Mouse (Mus musculus) bone marrow macrophage, adult 2 months (primary cell): Measurements from ENCODE around the gene Spocd1. TPM values are rescaled to one million over a fixed set of nuclear protein-coding genes. Genes with fewer than 3 reads are reported as not detected.
A peak's percentile ranks its signal among the peaks of the same experiment; 100 is the strongest.

Experiments
- H3K27ac ChIP-seq: 2 replicates; pipeline ENCODE4 v1.5.1; 2012; ENCODE audit warnings: low read depth, low read length; ENCODE audit not compliant: insufficient read depth
- H3K4me1 ChIP-seq: 2 replicates; pipeline ENCODE4 v1.6.1; 2012; ENCODE audit warnings: low read length; ENCODE audit not compliant: control insufficient read depth, insufficient read depth
- H3K4me3 ChIP-seq: 2 replicates; pipeline ENCODE4 v1.5.1; 2012; ENCODE audit warnings: mild to moderate bottlenecking, low read length, moderate library complexity; ENCODE audit not compliant: insufficient read depth
- CTCF ChIP-seq: IDR thresholded peaks from 2 replicates; pipeline ENCODE4 v1.5.1; 2012; ENCODE audit warnings: low read depth, mild to moderate bottlenecking, low read length, moderate library complexity
- POLR2A ChIP-seq: IDR thresholded peaks from 2 replicates; pipeline ENCODE4 v1.6.1; 2012; ENCODE audit warnings: mild to moderate bottlenecking, low read depth, low read length, borderline replicate concordance
- polyA plus RNA-seq: library from polyadenylated mRNA; stranded (reverse); fragments of >200 nt; gene quantifications from 2 replicates; pipeline ENCODE4 v1.2.4, GENCODE M21; 2012; ENCODE audit not compliant: missing spikeins, insufficient read depth, insufficient read length

The Spocd1 gene
- polyA plus RNA-seq, 1 experiment: not detected

DNA sequence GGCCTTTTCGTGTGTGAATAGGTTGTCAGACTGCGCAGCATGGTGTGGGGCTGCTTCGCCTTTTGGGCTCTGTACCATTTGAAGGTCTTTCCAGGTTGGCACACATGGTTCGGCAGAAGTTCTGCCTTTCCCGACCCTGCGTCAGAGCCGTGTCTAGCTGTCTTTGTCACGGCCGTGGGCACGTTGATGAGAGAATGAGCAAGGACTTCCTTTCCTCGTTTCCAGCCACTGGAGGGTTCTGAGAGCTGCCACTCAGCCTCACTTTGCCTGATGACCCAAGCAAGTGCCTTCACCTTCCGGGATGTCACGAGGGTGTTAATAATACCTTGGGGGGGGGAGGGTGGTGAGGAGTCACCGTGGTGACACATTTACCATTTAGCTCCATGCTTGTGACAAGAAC is 4.6 kb downstream of the Spocd1 start:
- TF ChIP-seq CTCF (no peak), POLR2A (no peak)
- Histone ChIP-seq H3K4me1 (no peaks in the 10 kb centered on the region), H3K4me3 (no peak overlapping the region), H3K27ac (no peak overlapping the region)

DNA sequence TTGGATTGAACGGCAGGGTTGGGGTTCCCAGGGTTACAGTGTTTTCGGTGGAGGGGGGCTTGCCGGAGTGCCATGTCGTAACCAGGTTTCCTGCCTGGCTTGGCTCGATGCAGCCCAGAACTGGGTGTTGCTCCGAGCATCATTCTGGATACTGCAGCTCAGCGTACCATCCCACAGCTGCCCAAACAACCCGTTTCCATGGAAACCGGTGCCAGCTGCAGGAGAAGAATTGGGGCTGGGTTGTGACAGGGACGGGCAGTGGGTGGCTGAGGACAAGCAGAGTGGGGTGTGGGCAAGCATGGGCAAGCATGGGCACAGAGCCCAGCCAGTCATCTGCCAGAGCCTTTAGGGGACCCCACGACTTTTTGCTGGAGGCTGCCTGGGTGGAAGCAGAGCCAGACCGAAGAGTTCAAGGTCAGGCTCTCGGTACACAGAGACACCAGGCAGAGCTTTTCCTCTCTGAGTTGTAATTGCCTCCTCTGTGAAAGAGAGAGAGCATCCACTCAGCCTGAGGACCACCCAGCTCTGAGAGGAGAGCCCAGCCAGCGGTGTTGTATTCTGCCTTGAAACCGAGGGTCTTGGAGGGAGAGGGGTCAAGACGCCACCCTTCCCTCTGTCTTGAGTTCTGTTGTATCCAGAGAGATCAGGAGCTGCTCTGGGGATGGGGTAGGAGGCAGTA is 5.3 kb downstream of the Spocd1 start:
- Histone ChIP-seq H3K27ac (no peak overlapping the region), H3K4me3 (no peak overlapping the region), H3K4me1 (no peaks in the 10 kb centered on the region)
- no peak for TF ChIP-seq CTCF

GRCm38 (mm10) chr4:129951359-129951821 is 22.3 kb downstream of the Spocd1 start:
- H3K4me3 ChIP-seq: no peak overlapping the region
- no peak overlapping the region for H3K27ac ChIP-seq
- TF ChIP-seq POLR2A: no peak
- TF ChIP-seq CTCF: no peak
- H3K4me1 ChIP-seq: peaks cover 7% of the 10 kb centered on the region; the same call in 1 of the 2 replicates

- no peak overlapping the region for H3K27ac ChIP-seq
- H3K4me1 ChIP-seq: peaks cover 7% of the 10 kb centered on the region; the same call in 1 of the 2 replicates
- TF ChIP-seq CTCF (no peak), POLR2A (no peak)
- H3K4me3 ChIP-seq: no peak overlapping the region
Observed at GRCm38 (mm10) chr4:129952241-129952810, 23.3 kb downstream of the Spocd1 start.

DNA sequence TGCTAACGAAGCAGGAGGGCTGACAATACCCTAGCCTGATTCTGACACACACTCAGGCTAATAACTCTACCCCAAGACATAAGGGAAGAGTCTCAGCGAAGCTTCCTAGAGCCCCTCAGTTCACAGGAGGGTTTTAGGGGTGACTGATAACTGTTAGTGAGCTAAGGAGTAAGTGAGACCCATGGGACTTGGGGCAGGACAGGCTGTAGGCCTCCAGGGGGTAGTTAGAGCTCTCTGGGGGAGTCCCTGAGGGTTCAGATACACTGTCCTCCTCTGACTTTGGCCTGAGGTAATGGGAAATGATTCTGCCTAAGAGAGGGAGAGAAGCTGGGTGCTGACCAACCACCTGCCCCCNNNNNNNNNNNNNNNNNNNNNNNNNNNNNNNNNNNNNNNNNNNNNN is 25.5 kb downstream of the Spocd1 start:
- Histone ChIP-seq H3K4me1 (peaks cover 7% of the 10 kb centered on the region; the same call in 1 of the 2 replicates), H3K4me3 (no peak overlapping the region), H3K27ac (no peak overlapping the region)
- TF ChIP-seq CTCF (no peak), POLR2A (no peak)

- Histone ChIP-seq H3K4me3 (peak overlapping the region; percentile 57), H3K4me1 (peaks cover 4% of the 10 kb centered on the region)
- TF ChIP-seq POLR2A: no peak
- no peak for TF ChIP-seq CTCF
Observed at GRCm38 (mm10) chr4:129960180-129960944, 31.3 kb downstream of the Spocd1 start.

DNA sequence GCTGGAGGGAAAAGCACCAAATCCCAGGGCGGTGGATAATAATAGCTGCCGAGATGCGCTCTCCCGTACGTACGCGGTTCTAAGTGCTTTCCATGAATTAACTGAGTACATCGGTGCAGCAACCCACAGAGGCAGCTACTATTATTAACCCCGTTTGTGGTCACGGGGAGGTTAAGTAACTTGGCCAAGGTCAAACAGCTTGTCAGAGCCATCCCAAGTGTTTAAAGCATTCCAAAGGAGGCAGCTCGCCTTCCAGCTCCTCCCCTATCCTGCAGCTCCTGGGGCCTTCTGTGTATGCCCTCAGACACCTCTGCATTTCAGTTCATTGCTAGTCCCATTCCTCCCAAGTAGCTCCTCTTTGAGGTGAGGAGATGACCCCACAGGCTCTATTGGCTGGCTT is 36.2 kb downstream of the Spocd1 start:
- TF ChIP-seq CTCF (no peak), POLR2A (no peak)
- H3K27ac ChIP-seq: no peak overlapping the region
- peaks cover 4% of the 10 kb centered on the region for H3K4me1 ChIP-seq
- H3K4me3 ChIP-seq: no peak overlapping the region

More at GRCm38 (mm10) chr4:129960180-129960944, 31.3 kb downstream of the Spocd1 start:
- H3K27ac ChIP-seq: no peak overlapping the region

DNA sequence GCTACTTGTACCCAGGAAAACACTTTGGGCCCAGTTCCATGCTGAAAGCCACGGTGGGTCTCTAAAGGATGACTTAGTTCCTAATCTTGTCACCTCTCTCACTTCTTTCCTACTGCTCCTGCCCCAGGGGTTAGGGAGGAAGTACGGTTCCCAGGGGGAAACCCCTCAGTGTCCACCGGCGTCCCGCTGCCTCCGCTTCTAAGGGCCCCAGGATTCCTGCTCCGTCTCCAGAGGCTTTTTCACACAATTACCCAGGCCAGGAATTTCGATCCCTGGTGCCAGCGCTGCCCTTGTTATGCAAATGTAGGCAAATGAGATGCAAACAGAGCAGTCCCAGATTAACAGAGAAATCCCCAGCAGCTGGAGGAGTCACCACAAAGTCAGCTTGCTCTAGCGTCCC is 37.2 kb downstream of the Spocd1 start:
- TF ChIP-seq CTCF (no peak), POLR2A (no peak)
- H3K4me1 ChIP-seq: no peaks in the 10 kb centered on the region

DNA sequence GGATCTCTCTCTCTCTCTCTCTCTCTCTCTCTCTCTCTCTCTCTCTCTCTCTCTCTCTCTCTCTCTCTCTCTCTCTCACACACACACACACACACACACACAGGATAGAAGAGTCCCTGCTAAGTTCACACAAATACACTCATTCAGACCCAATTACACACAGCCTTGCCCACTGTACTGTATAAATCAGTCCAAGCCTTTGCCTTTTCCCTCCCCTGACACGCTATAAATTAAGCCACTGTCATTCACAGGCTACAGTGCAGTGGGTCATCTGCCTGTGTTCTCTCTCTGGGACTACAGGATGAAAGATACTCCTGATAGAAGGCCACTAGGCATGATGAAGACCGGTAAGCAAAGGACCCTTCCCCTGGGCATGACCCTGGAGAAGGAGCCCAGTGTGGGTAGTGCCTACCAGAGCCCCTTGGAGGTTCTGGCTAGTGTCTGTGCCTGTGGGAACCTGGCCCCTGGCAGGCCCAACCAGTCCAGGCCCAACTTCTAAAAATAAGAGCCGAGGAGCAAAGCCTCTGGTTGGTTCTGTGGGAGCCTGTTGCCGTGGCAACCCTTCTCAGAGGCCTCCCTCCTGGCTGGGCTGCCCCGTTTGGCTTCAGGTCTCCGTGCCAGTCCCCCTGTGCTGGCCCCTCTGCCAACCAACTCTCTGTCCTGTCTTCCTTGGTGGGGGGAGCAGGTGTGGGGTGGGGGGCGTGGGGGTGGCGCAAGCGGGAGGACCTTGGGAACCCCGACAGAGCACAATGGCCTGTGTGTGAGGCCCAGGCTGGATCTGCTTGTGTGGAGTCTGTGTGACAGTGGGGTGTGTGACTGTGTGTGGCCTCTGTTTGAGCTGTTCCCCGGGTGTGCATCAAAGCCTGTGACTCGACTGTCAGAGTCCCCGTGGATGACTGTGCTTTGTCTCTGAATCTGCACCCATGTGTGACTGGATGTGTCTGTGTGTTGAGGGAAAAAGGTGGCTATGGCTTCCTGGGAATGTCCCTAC is 38.3 kb downstream of the Spocd1 start:
- Histone ChIP-seq H3K27ac (no peak overlapping the region), H3K4me3 (no peak overlapping the region), H3K4me1 (no peaks in the 10 kb centered on the region)
- TF ChIP-seq POLR2A: no peak
- no peak for TF ChIP-seq CTCF

More for the DNA sequence above, 37.2 kb downstream of the Spocd1 start:
- no peak overlapping the region for H3K27ac ChIP-seq
- H3K4me3 ChIP-seq: no peak overlapping the region
